Mouse (Mus musculus) urinary bladder, postnatal 25 days (tissue): ENCODE results near the gene St6gal1.

Source experiments
- DNase-seq: peaks from one replicate; pipeline ENCODE4 v3.0.0; 2022; ENCODE audit warnings: low spot score

St6gal1 gene

DNA sequence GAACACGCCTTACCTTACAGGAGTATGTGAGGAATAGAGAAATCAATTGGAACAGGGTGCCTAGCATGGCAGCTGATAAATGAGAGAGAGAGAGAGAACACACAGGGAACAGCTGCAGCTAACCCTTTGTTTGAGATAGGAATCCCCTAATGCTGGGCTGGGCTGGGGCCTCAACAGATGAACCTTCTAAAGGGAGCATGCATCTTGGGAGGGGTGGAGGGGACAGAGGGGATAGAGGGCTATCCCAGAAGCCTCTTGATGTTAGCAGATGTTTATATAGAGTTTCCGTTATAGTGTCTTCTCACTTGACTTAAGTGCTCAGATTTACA, 26.9 kb downstream of the St6gal1 start:
- DNase-seq = no peak

DNA sequence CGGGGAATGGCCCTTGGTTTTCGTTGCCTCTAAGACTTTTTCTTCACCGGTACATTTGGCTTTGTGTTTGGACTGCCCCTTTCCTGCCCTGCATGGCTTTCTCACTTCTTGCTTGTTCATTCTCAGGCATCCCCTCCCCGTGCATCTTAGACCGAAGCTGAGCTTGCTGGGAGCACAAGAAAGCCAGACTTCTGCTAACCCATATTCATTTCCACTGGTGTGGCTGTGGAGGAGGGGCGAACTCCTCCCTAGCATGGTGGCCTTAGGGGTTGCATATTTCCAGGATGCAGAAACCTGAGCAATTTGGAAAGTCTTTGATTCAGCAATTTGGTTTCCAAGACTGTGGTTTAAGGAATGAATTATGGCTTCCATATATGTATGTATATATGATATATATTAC, 29.1 kb downstream of the St6gal1 start:
- DNase-seq = no peak

DNA sequence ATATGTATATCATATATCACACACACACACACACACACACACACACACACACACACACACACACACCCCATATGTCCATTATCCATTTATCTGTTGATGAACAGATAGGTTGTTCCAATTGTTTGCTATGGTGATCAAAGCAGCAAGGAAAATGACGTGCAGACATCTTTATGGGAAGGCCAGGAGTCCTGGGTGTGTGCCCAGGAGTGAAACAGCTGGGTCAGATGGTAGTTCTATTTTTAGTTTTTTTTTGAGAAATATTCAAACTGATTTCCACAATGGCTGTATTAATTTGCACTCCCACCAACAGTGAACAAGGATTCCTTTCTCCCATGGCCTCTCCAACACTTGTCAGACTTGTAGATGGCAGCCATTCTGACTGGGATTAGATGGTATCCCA, 29.5 kb downstream of the St6gal1 start:
- no peak for DNase-seq

DNA sequence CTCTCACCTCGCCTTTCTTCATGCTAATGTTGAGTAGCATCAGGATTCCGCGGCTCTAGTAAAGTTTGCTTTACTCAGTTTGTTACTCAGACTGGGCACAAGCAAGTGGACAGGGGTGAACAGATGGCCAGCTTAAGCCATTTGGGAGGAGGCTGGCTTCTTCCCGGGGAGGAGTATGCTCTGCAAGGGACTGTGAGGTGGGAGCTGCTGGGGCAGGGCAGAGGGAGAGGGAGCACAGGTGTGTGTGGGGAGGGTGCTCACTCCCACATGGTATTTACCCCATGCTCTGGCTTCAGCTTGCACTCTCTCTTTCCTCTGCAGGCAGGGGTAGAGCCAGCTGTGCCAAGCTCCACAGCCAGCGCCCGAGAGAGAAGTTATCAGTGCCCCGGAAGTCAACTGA, 32.1 kb downstream of the St6gal1 start:
- DNase-seq = no peak

DNA sequence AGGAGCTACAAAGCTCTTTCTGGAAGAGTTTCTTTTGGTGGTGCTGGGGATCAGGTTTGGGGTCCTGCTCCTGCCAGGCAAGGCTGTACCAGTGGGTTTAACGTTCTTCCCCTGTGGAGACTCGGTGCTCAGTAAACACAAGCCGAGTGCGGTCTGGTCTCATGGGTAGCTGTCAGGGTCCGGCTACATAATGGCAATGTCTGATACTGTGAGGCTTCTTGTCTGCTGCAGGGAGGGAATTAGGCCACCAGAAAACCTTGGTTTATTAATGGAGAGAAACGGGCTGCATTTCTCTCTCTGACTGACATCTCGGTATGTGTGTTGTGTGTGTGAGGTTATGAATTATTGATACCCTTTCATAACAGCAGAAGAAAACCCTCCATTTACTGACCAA, 33.9 kb downstream of the St6gal1 start:
- no peak for DNase-seq

DNA sequence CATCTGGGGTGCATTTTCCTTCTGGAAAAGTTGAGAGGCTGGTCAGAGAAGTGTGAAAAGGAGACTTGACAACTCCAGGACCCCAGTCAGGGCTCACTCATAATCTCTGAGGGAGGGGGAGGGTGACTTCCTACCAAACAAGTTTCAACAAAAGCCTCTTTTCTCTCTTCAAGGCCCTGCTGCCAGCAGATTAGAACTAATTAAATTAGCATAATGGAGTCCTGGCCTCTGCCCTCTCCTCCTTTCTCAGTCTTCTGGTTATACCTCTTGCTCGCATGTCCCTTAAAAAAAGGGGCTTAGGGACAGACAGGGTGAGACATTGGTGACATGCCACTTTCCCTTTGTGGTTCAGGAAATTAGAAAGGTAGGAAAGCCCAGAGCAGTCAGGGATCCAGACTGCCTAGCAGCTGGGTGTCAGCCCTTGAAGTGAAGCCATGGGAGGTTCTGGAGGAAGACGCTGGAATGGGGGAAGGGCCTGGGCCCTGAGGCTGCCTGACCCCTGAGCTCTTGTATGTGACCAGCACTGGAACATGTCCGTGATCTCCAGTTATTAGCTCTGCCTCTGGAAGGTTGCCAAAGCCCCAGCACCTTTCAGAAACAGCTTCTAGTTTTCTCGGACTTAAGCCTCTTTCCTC, 34.4 kb downstream of the St6gal1 start:
- no peak for DNase-seq

DNA sequence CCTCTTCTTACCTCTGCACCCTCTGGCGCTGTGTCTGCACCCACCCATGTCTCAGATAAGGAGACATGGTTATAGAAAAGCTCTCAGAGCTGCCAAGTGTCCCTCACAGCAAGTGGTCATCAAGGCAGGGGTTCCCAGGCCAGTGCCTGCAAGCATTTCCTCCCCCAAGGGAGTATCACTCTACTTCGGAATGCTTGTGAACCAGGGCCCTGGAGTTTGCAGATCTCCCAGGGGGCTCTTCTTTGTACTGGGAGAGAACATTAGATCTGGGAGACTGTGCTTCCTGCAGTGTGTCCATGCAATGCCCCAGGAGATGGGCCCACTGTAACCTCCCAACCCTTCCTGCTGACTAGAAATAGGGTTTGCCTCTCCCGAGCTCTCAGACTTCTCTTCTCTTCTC, 35.0 kb downstream of the St6gal1 start:
- DNase-seq = no peak

DNA sequence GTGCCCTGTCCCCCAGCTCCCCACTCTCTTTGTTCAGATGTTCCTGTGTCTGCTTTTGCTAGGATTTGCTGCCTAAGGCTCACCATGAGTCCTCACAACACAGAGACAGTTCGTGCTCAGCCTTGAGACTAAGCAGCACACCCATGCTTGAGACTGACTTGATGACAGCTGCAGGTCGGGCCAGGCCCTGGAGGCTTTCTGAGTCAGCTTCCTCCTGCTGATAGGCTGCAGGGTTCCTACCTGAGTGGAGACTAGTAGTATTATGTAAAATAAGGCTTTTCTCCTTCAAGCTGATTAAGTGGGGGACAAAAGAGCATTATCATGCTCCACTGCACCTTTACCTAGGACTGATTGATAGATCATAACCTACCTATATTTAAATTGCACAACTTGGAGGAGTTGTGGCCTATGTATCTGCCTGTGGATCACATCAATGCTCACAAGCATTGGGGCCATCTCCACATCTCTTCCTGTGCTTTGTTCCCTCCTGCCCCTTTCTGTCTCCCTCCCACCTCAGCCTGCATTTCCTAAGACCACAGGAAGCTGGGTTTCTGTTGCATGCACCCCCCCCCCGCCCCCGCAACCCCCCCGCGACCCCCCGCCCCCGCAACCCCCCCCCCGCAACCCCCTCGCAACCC, 37.7 kb downstream of the St6gal1 start:
- no peak for DNase-seq

DNA sequence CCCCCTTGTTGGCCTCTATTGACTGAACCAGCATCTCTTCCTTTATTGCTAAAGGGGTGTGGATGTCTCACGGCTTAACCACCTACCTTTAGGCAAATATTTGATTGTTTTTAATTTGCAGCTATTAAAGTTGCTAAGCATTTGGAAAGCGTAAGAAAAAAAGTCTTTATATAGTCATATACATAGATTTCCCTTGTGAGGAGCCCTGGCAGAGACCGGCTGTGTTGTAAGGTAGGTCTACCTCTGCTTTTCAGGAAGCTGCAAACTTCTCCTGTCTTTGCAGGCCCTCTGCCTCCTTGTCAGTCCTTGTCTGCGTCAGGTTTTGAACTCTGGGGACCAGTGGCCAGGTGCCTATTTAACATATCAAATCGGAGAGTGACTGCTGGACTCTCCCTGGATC, 38.3 kb downstream of the St6gal1 start:
- no peak for DNase-seq

DNA sequence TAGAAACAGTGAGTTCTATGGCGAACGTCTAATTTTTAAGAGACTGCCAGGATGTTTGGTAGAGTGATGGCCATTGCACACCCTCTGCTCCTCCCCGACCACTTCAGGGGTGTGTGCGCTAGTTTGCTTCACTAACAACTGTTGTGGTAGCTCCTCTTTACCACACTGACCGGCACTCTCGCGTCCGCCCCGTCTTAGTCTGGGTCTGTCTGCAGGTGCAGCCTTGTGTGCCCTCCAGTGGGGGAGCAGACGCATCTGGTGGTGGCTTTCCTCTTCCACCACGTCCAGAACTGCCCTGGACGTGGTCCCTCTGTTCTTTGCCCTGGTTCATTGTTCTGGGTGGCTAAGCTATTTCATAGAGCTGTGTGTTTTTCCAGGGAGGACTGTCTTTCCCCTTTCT, 40.5 kb downstream of the St6gal1 start:
- DNase-seq = no peak

DNA sequence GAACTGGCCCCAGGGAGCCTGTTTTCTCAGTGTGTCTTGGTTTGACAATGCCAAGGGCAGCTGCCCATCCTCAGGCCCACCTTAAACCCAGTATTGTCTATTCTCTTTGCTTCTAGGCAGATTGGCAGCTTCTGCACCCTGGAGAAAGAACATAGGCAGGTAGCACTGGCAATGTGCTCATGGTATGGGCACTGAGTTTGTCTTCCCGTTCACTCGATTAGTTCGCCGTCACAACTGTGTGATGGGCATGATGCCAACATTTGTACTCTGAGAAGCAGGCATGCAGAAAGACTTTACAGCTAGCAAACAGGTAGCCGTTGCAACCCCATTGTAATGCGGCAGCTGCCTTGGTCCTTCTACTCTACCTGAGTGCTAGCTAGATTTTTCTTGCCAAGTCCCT, 40.9 kb downstream of the St6gal1 start:
- DNase-seq = no peak

DNA sequence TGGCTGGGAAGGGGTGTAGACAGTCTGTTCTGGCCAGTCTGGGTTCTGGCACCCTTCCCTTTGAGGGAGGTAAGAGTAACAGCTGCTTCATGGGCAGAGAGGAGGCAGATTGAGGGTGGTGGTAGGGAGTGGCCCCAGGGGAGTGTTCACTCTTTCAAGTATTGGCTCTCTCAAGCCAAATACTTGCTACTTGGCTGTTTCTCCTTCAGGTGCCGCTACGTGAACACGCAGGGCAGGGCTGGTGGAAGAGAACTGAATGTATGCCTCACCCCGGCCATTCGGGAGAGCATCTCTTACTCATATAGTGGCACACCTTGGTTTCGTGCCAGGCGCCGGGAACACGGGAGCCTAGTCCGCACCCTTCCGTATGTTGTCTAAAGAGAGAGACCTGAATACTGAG, 41.8 kb downstream of the St6gal1 start:
- DNase-seq = no peak

DNA sequence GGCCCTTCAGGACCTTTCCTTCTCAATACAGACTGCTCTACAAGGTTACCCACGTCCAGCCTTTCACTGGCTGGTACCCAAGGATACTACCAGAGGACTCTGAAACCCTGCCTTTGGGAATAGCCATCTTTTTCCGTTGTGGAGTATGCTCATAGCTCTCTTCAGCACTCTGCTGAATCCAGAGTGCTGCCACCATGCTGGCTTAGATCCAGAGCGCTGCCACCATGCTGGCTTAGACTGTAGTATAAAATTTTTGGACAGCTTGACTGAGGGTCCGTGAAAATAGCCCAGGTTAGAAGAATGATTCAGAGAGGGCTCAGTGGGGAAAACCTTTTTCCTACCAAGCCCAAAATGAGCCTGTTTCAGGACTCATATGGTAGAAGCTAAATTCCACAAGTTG, 42.4 kb downstream of the St6gal1 start:
- no peak for DNase-seq

DNA sequence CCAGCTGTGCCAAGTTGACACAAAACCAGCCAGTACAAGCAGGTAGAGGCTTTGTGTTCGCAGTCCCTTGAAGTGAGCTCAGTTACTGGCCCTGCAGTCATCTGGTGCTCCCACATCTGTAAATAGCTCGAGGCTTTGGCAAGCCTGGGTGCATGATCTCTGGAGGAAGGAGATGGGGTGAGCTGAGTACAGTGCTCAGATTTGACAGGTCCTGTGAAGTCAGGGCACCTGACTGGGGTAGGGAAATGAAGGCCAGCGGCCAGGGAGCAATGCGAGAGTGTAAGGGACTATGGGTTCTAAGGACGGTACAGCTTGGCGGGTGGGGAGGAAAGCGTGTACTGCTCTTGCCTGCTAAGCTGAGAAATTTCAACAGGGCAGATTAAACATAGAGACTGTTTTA, 43.7 kb downstream of the St6gal1 start:
- no peak for DNase-seq

DNA sequence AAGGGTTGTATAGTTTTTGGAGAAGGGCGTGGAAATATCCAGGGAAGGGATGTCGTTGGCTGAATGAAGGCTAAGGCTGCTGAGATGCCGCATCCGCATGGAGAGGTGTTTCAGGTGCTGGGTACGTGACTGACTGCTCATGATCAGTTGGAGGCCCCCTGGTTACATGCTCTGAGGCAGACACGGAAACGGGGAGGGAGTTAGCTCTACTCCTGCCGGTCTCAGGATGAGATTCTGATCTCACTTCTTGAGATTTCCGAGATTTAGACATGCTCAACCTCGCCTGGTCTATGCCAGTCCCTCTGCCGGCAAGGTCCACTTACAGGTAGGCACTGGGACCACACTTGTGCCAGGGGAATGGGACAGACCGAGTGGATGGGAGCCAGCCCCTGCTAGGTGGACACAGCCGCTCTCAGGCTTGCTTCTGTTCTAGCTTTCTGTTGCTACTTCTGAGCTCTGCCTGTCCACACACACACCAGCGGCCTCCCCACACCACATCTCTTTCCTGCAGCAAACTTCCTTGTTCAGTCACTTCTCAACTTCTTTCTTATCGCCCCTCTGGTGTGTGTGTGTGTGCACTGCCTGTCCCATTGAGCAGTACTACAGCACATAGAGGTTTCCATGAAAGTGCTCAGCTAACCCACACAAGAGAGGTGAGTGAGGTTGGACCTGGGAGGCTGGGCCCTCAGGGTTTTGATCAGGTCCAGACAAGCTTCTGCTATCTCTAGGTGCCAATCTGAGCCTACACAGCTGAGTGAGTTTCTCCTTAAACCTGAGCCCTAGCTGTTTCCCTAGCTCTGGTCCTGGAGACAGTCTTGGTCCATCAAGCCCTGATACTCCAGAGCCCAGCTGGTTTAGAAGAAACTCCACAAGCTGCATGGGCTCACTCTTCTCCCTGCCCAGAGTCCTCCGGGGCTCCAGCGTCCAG, 44.8 kb downstream of the St6gal1 start:
- no peak for DNase-seq

DNA sequence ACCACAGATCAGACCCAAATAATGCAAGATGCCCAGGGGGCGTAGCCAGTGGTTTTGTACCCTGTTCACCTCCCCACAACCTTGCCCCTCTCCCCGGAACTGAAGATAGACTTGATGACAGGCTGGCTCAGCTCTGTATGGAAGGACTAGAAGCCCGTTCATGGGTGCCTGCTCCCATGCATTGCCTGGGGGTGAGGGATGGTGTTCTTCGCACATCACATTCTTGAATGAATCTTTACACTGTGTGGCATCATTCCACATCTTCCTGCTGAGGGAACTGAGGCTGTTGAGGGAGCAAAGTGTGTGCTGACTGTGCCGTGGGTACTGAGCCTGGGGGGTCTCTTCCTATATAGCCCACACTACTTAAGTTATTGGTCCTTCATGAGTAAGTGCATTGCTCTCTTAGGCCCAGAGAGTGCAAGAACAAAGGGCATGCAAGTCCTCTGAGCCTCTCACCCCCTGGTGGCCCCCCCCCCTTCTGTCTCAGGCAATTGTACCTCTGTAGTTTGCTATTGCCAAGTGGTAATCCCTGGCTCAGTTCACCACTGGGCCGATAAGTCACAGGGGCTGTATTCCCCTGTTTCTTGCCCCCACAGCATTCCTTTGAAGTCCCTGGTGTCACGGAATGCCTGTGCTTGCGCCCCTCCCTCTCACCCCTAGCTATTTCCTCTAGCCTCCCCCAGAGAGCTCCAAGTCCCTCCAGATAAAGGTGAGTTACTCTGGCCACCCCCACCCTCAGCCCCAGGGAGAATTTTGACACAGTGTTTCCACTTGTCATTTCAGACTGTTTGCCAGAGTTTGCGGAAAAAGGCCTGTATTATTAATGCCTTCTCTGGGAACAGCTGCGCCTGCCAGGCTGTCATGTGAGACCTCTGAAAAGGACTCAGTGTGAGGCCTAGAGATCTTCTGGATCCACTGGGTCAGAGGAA, 45.7 kb downstream of the St6gal1 start:
- no peak for DNase-seq

DNA sequence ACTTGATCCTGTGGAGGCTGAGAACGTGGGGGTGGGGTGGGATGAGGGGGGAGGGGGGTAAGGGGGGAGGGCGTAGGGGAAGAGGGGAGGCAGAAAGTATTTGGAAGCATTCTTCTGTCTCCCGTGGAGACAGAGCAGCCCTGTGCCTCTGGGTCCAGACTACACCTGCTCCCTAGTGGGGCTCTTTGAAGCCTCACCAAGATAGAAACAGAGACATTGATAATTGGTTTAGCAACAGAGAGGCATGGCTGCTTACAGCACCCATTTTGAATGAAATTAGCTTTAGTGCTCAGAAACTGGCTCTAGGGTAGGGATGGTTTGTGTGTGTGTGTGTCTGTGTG, 46.3 kb downstream of the St6gal1 start:
- no peak for DNase-seq

DNA sequence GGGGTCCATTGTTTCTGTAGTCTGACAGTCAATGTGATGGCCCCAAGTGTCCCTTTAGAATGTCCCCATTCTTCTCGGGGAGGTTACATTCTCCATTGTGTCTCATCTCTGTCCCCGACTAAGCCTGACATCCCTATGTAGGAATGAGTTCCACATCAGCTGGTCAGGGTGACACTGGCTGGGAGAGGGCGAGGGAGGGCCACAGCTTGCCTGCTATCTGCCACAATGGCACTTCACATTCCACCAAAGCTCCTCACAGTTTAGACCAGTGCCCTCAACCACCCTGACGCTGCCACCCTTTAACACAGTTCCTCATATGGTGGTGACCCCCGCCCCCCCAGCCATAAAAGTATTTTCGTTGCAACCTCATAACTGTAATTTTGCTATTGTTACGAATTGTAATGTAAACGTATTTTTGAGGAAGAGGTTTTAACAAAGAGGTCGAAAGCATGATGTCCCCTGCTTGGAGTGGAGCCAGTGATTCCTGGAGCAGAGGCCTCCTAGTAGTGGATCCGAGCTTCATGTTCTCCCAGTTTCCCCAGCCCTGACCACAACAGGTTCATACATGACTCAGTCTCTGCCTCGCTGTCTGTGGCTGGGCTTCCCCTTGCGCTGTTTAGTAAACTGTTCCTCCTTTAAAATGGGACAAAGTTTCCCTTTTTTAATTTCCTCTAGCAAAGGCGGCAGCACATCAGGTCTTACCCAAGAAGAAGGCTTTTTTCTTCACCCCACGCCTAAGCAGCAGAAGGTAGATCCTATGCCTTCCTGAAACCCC, 47.4 kb downstream of the St6gal1 start:
- no peak for DNase-seq

DNA sequence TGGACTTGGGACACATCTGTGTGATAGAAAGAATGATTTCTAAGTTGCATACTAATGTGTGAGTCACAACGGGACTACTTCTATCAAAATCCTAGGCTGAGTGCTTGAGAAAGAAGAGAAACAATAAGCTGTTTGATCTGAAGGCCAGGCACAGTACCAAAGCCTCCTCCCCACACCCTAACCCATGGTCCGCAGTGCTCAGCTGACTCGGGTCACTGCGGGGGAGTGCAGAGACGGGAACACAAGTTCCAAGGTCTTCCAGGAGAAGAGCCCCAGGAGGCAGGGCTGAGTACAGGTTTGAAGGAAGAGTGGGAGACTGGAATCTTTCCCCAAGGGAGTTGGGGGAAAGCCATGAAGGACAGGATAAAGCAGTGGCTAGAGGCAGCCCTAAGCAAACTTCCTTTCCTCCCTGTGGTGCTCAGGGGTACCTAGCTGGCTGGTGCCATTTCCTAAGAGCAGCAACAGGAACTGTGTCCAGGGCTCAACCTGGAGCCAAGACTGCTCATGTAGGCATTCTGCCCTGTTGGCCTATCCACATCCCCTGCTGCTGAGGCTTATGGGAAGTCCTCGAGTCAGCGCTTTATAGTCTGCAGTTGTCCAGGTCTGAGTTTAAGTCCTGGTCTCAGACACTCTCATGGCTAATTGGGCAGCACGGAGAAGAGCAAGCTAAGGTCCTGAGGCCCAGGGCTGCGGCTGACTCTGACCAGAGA, 48.1 kb downstream of the St6gal1 start:
- DNase-seq = no peak

DNA sequence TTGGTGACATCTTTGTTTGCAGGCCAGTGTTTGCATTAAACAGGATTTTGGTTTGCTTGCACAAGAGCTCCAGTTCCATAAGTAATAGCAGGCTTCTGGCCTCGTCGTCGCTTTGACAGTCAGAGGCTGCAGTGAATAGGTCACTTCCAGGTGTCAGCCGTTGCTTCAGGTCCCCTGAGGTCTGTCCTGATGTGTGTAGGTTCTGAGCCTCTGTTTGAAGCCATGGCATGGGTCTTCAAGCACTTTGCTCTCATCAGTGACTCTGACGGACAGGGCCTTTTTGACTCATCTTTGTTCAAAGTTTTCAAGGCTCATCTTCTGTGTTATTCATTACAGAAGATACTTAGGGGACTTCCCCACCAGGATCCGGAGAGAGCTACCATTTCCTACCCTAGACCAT, 49.5 kb downstream of the St6gal1 start:
- no peak for DNase-seq
